Mouse (Mus musculus): ENCODE measurements at regions not wholly inside any gene's neighbourhood (a gene's known extent, or its start where the extent isn't known, plus 50 kb on each side); places are given as distances from the start of the nearest gene placed in this dataset.

GRCm38 (mm10) chr2:128364161-128364560 is 226.8 kb upstream of the Spdye4c start:
- ATAC-seq (ENCODE audit: insufficient read depth, low FRiP score, low read depth) = peak; percentile 82
- Histone ChIP-seq H3K4me3 (replicated peaks) (peak overlapping the region; percentile 24; the same call in 1 of the 2 replicates), H3K27me3 (replicated peaks) (no peaks in the 10 kb centered on the region), H3K36me3 (no peaks in the 10 kb centered on the region), H3K9me3 (no peaks in the 10 kb centered on the region), H3K27ac (no peak overlapping the region), H3K9ac (no peak overlapping the region), H3K4me1 (peaks cover 17% of the 10 kb centered on the region), H3K4me2 (peak overlapping the region; percentile 54)
- WGBS = 10% methylated on average over 14 of the region's 14 CpGs

- Histone ChIP-seq H3K27me3 (replicated peaks) (no peaks in the 10 kb centered on the region), H3K9me3 (no peaks in the 10 kb centered on the region), H3K4me3 (replicated peaks) (no peak overlapping the region), H3K27ac (no peak overlapping the region), H3K4me1 (peaks cover 12% of the 10 kb centered on the region), H3K36me3 (no peaks in the 10 kb centered on the region), H3K9ac (no peak overlapping the region), H3K4me2 (no peak overlapping the region)
- no peak for ATAC-seq (ENCODE audit: insufficient read depth, low FRiP score, low read depth)
- WGBS = 32% methylated on average over 3 of the region's 3 CpGs
These were observed 226.0 kb upstream of the Spdye4c start for GRCm38 (mm10) chr2:128365004-128365403.

DNA sequence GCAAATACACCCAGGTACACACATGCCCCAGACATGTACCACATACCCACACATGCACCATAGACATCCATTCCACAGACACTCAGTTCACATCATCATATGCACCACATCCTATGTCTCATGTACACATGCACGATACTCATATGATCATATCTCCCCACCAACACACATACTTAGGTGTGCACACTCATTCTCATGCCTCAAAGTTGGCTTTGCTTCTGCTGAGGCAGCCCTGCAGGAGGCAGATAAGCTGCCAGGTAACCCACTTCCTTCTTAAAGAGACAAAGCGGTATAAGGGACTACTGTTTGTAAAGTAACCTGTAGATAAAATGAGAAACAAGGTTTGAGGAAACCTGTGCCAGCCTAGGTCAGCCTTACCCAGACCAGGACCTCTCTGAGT is 225.2 kb upstream of the Spdye4c start:
- no peak for ATAC-seq (ENCODE audit: insufficient read depth, low FRiP score, low read depth)
- Histone ChIP-seq H3K27me3 (replicated peaks) (no peaks in the 10 kb centered on the region), H3K4me2 (no peak overlapping the region), H3K4me3 (replicated peaks) (no peak overlapping the region), H3K9ac (no peak overlapping the region), H3K9me3 (no peaks in the 10 kb centered on the region), H3K4me1 (peaks cover 12% of the 10 kb centered on the region), H3K36me3 (no peaks in the 10 kb centered on the region), H3K27ac (no peak overlapping the region)
- WGBS = 82% methylated on average over 2 of the region's 2 CpGs

DNA sequence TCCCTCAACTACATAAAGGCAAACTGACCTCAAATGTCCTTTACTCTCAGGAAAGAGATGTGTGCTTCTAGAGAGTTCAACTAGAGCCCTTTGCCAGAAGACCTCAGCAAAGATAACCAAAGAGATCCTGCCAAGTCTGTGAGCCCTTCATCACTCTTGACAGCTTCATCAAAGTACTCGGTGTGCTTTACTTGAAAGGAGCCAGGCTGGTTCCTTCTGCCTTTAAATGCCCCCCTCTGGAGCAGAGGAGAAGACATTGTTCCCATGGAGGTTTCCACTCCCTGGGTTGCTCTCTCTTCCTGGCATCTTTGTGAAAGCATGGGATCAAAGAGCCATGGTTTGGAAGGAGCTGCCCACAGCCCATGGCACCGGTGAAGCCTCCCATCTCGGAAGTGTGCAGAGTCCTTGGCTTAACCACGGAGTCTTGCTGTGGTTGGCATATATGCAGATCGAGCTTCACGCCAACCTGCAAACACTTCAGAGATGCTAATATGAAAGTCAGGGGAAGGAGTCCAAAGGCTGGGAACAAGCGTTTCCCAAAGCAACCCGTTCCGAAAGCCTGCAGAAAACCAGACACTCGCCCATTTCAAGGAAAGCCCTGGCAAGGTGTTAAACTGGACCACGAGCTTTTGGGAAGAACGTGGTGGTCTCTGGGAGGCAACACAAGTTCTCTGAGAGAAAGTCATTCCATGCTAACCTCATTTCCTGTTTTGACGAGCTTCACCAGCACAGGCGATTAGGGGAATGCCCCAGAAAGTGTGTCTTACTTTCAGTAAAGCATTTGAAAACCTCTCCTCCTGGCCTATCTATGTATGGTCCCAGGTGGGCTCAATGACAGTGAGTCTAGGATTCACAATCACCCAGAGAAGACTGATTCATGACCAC is 223.5 kb upstream of the Spdye4c start:
- Histone ChIP-seq H3K36me3 (no peaks in the 10 kb centered on the region), H3K4me3 (replicated peaks) (no peak overlapping the region), H3K27me3 (replicated peaks) (no peaks in the 10 kb centered on the region), H3K4me1 (peaks cover 12% of the 10 kb centered on the region), H3K9me3 (no peaks in the 10 kb centered on the region), H3K4me2 (no peak overlapping the region), H3K27ac (no peak overlapping the region), H3K9ac (no peak overlapping the region)
- ATAC-seq (ENCODE audit: insufficient read depth, low FRiP score, low read depth) = no peak
- 84% methylated on average over 14 of the region's 14 CpGs for WGBS

DNA sequence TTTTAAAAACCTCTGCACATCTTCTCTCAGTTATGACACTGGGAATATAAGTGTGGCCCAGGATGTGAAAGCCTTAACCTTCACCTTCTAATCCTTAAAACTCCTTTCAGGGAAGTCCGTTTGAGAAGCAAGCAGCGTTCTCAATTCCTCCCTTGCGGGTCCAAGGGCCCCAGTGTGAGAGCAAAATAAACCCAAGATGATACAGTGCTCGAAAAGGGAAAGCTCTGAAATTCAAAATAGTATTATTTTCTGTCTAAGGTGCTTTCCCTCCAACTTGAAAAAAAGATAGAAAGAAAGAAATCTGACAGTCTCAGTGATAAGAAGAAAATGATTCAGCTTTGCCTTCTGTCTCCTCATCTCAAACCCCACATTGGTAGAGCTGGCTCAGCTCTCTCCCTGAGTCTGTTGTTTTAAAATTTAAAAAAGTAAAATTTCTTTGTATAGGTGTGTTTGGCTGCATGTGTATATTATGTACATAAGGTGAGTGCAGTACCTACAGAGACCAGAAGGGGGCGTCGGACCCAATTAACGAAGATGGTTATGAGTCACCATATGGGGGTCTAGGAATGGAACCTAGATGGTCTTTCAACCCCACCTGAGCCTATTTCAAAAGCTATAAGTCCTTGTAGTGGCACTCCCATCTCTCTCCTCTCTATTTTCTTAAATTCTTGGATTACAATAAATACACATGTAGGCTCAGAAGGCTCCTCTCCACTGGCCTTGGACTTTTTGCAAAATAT is 222.3 kb upstream of the Spdye4c start:
- no peaks in the 10 kb centered on the region for H3K9me3 ChIP-seq
- 67% methylated on average over 7 of the region's 7 CpGs for WGBS
- no peak overlapping the region for H3K9ac ChIP-seq
- H3K36me3 ChIP-seq = no peaks in the 10 kb centered on the region
- peaks cover 9% of the 10 kb centered on the region for H3K4me1 ChIP-seq
- no peak overlapping the region for H3K4me3 ChIP-seq (replicated peaks)
- H3K27ac ChIP-seq = no peak overlapping the region
- no peak overlapping the region for H3K4me2 ChIP-seq
- H3K27me3 ChIP-seq (replicated peaks) = no peaks in the 10 kb centered on the region
- no peak for ATAC-seq (ENCODE audit: insufficient read depth, low FRiP score, low read depth)

GRCm38 (mm10) chr2:128370821-128371220 is 220.2 kb upstream of the Spdye4c start:
- 65% methylated on average over 10 of the region's 10 CpGs for WGBS
- Histone ChIP-seq H3K4me3 (replicated peaks) (no peak overlapping the region), H3K9ac (no peak overlapping the region), H3K4me1 (no peaks in the 10 kb centered on the region), H3K36me3 (no peaks in the 10 kb centered on the region), H3K9me3 (no peaks in the 10 kb centered on the region), H3K27me3 (replicated peaks) (no peaks in the 10 kb centered on the region), H3K27ac (no peak overlapping the region), H3K4me2 (no peak overlapping the region)
- ATAC-seq (ENCODE audit: insufficient read depth, low FRiP score, low read depth) = no peak

DNA sequence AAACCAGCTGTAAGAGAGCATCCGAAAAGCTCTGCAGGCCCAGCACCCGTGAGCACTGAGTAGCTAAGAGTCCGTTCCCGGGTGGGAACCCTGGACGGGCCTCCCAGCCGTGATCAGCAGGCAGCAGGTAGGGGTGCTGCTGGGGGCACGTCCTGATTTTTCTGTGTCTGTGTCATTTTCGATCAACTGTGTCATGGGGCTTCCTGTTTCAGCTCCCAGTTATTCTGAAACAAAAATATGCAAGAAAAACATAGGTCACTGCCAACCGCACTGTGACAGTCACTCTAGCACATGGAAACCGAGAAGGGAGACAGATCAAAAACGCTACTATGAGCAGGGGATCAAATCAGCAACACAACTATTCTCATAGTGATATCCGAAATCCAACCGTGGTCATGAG is 218.8 kb upstream of the Spdye4c start:
- 85% methylated on average over 13 of the region's 13 CpGs for WGBS
- H3K4me2 ChIP-seq = no peak overlapping the region
- no peaks in the 10 kb centered on the region for H3K9me3 ChIP-seq
- ATAC-seq (ENCODE audit: insufficient read depth, low FRiP score, low read depth) = no peak
- no peak overlapping the region for H3K4me3 ChIP-seq (replicated peaks)
- H3K36me3 ChIP-seq = no peaks in the 10 kb centered on the region
- no peaks in the 10 kb centered on the region for H3K4me1 ChIP-seq
- no peak overlapping the region for H3K27ac ChIP-seq
- no peaks in the 10 kb centered on the region for H3K27me3 ChIP-seq (replicated peaks)
- H3K9ac ChIP-seq = no peak overlapping the region

DNA sequence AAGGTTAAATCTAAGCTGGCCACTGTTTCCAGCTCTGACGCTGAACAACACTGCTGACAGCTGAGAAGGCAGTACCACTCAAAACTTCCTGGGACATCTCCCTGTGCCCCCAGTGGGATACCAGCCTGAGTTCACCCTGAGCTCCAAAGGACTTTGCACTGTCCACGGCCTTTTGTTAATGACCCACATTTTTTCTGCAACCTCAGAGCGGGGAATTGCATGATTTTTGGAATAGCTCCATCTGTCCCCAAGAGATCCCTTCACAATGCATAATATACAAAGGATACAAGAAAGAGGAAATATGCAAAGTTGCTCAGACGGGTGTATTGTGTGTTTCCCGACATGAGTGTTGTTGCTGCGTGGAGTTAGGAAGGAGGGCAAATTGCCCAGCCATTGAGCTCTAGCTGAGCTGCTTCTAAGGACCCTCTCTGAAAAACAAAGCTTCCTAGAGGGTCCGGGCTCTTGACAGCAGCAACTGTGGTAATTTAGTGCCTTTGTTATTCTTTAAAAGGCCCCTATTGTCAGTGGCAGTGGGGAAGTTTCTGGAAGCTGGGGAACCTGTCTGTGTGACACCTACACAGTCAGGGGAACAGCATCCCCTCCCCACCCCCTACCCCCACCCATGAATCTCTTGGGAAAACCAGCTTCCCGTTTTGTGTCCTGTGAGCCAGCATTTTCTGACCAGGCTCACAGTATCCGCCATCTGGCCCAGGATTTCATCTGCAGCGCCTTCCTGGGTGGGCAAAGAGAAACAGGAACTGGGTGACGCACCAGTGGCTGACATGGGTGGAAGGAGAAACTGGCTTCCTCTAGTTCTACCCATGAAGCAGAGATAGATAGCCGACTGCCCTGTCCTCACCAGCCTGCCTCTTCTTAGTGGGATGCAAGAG is 217.4 kb upstream of the Spdye4c start:
- H3K36me3 ChIP-seq = no peaks in the 10 kb centered on the region
- WGBS = 65% methylated on average over 12 of the region's 12 CpGs
- H3K9ac ChIP-seq = no peak overlapping the region
- H3K4me2 ChIP-seq = no peak overlapping the region
- no peaks in the 10 kb centered on the region for H3K27me3 ChIP-seq (replicated peaks)
- H3K9me3 ChIP-seq = no peaks in the 10 kb centered on the region
- H3K4me3 ChIP-seq (replicated peaks) = no peak overlapping the region
- no peaks in the 10 kb centered on the region for H3K4me1 ChIP-seq
- ATAC-seq (ENCODE audit: insufficient read depth, low FRiP score, low read depth) = no peak
- H3K27ac ChIP-seq = no peak overlapping the region

GRCm38 (mm10) chr2:128374253-128374566 is 216.8 kb upstream of the Spdye4c start:
- no peak overlapping the region for H3K9ac ChIP-seq
- H3K27ac ChIP-seq = no peak overlapping the region
- H3K4me3 ChIP-seq (replicated peaks) = no peak overlapping the region
- H3K36me3 ChIP-seq = no peaks in the 10 kb centered on the region
- no peaks in the 10 kb centered on the region for H3K27me3 ChIP-seq (replicated peaks)
- 89% methylated on average over 2 of the region's 2 CpGs for WGBS
- no peak overlapping the region for H3K4me2 ChIP-seq
- ATAC-seq (ENCODE audit: insufficient read depth, low FRiP score, low read depth) = no peak
- H3K9me3 ChIP-seq = no peaks in the 10 kb centered on the region
- no peaks in the 10 kb centered on the region for H3K4me1 ChIP-seq

- H3K4me2 ChIP-seq = no peak overlapping the region
- no peaks in the 10 kb centered on the region for H3K36me3 ChIP-seq
- H3K27ac ChIP-seq = no peak overlapping the region
- H3K9ac ChIP-seq = no peak overlapping the region
- no peak overlapping the region for H3K4me3 ChIP-seq (replicated peaks)
- 89% methylated on average over 5 of the region's 5 CpGs for WGBS
- H3K27me3 ChIP-seq (replicated peaks) = no peaks in the 10 kb centered on the region
- no peaks in the 10 kb centered on the region for H3K9me3 ChIP-seq
- no peak for ATAC-seq (ENCODE audit: insufficient read depth, low FRiP score, low read depth)
- H3K4me1 ChIP-seq = no peaks in the 10 kb centered on the region
These were observed 216.1 kb upstream of the Spdye4c start for GRCm38 (mm10) chr2:128374926-128375325.

GRCm38 (mm10) chr2:128375827-128376226 is 215.2 kb upstream of the Spdye4c start:
- ATAC-seq (ENCODE audit: insufficient read depth, low FRiP score, low read depth) = no peak
- no peaks in the 10 kb centered on the region for H3K9me3 ChIP-seq
- H3K4me1 ChIP-seq = no peaks in the 10 kb centered on the region
- no peak overlapping the region for H3K4me2 ChIP-seq
- no peak overlapping the region for H3K4me3 ChIP-seq (replicated peaks)
- H3K36me3 ChIP-seq = no peaks in the 10 kb centered on the region
- 80% methylated on average over 3 of the region's 3 CpGs for WGBS
- no peaks in the 10 kb centered on the region for H3K27me3 ChIP-seq (replicated peaks)
- H3K9ac ChIP-seq = no peak overlapping the region
- no peak overlapping the region for H3K27ac ChIP-seq

DNA sequence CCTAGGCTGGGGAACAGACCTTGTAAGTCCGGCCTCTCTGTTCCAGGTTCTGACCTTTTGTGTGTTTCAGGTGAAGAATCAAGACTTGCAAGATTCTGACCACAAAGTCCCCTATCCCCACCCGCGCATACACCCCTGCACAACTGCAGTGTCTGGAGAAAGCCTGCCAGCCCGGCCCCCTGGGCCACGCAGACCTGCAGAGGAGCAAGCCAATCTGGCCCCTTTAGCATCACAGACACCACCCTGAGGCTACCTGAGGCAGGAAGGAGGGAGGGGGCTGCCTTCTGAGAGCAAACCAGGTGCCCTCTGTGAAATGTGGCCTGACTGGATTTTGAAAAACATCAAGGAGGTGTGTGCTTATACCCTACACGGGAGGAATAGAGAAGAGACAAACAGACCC is 213.8 kb upstream of the Spdye4c start:
- H3K4me3 ChIP-seq (replicated peaks) = no peak overlapping the region
- 61% methylated on average over 6 of the region's 6 CpGs for whole genome bisulfite sequencing
- no peaks in the 10 kb centered on the region for H3K9me3 ChIP-seq
- ATAC-seq (ENCODE audit: insufficient read depth, low FRiP score, low read depth) = no peak
- H3K27ac ChIP-seq = no peak overlapping the region
- H3K4me2 ChIP-seq = no peak overlapping the region
- H3K9ac ChIP-seq = no peak overlapping the region
- no peaks in the 10 kb centered on the region for H3K27me3 ChIP-seq (replicated peaks)
- no peaks in the 10 kb centered on the region for H3K36me3 ChIP-seq
- no peaks in the 10 kb centered on the region for H3K4me1 ChIP-seq
